Mouse (Mus musculus): Measurements from ENCODE around the gene Trim8. TPM values are rescaled to one million over a fixed set of nuclear protein-coding genes. Genes with fewer than 3 reads are reported as not detected.

The Trim8 gene
- polyA plus RNA-seq, 1 experiment from 2014 or later: 9.2 TPM

DNA sequence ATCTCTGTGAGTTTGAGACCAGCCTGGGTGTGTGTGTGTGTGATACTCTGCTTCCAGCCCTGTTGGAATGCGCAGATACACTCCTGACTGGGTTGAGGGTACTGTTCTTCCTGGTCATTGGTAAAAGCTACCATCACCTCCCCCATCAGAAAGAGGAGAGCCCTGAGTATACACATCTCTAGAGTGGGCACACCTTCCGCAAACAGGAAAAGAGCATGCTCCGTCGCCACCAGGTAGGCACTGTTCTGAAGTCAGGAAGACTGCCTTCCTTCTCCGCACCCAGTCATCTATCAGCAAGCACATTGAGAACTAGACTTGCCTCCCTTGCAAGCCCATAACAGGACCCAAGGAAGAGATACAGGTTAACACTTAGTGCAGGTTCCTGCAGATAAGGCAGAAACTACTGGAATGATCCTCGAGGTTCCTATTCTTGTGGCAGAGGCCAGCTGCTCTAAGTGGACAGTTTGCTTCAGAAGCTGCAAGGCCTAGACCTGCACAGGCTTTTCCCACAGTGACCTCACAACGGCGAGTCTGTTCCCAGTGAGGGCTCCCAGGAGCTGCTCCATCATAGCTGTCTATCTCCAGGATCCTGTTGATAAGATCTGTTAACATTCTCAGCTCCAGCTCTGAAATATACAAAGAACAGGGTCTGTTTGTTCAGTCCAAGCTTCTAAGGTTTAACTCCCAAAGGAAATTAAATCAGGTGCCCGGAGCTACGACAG lies 20.7 kb upstream of the Trim8 start:
- Histone ChIP-seq H3K4me1 (replicated peaks) (peaks cover 89% of the 10 kb centered on the region), H3K27ac (no peak overlapping the region)
- 57% methylated on average over 10 of the region's 10 CpGs for WGBS (ENCODE audit: insufficient replicate concordance)

DNA sequence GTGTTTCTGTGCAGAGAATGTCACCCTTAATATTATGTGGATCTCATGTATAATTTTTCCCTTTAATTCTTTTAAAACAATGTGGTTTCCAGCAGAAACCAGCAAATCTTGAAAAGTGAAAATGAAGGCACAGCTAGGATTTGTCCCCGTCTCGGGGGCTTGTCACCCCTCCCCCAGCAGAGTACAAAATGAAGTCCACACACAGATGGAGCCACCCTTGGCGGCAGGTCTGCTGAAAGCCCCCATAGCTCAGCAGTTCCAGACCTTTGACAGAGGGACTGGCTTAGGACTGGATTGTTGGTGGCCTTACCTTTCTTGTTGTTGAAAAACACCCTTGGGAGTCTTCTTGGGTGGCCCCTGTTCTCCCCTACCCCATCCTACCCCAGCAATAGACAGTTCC lies 20.1 kb upstream of the Trim8 start:
- Histone ChIP-seq H3K9ac (no peak overlapping the region), H3K9me3 (replicated peaks) (no peaks in the 10 kb centered on the region), H3K4me2 (no peak overlapping the region), H3K4me1 (replicated peaks) (peaks cover 94% of the 10 kb centered on the region), H3K4me3 (replicated peaks) (no peak overlapping the region), H3K27me3 (no peaks in the 10 kb centered on the region), H3K36me3 (peaks cover 20% of the 10 kb centered on the region), H3K27ac (no peak overlapping the region)
- 43% methylated on average over 3 of the region's 3 CpGs for WGBS (ENCODE audit: insufficient replicate concordance)
- ATAC-seq (ENCODE audit: low read depth): no peak
- DNase-seq: no peak

More for the DNA sequence above, 20.7 kb upstream of the Trim8 start:
- no peak overlapping the region for H3K9ac ChIP-seq
- no peak for ATAC-seq (ENCODE audit: low read depth)
- peaks cover 22% of the 10 kb centered on the region for H3K36me3 ChIP-seq
- DNase-seq: no peak
- H3K9me3 ChIP-seq (replicated peaks): no peaks in the 10 kb centered on the region
- H3K27me3 ChIP-seq: no peaks in the 10 kb centered on the region
- no peak overlapping the region for H3K4me2 ChIP-seq
- no peak overlapping the region for H3K4me3 ChIP-seq (replicated peaks)

DNA sequence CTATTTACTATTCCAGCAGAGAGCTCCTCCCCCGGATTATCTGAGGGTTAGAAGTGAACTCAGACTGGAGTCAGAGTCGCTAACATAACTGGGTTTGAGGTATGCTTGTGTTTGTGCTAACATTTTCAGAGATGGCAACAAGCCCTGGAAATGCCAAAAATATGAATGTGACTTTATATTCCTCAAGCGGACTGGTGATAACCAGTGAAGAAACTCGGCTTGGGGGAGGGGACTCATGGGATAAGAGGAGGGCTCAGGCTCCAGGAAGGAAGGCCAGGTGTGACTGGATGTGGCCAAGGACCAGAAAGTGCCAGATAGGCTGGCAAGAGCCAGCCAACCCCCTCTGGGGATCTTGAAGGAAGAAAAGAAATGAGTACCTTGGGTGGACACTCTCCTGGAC lies 19.7 kb upstream of the Trim8 start:
- H3K4me3 ChIP-seq (replicated peaks): no peak overlapping the region
- no peak overlapping the region for H3K9ac ChIP-seq
- DNase-seq: no peak
- peaks cover 20% of the 10 kb centered on the region for H3K36me3 ChIP-seq
- H3K9me3 ChIP-seq (replicated peaks): no peaks in the 10 kb centered on the region
- H3K4me1 ChIP-seq (replicated peaks): peaks cover 98% of the 10 kb centered on the region
- H3K27me3 ChIP-seq: no peaks in the 10 kb centered on the region
- no peak for ATAC-seq (ENCODE audit: low read depth)
- no peak overlapping the region for H3K4me2 ChIP-seq
- no peak overlapping the region for H3K27ac ChIP-seq
- WGBS (ENCODE audit: insufficient replicate concordance): 32% methylated on average over 4 of the region's 4 CpGs

DNA sequence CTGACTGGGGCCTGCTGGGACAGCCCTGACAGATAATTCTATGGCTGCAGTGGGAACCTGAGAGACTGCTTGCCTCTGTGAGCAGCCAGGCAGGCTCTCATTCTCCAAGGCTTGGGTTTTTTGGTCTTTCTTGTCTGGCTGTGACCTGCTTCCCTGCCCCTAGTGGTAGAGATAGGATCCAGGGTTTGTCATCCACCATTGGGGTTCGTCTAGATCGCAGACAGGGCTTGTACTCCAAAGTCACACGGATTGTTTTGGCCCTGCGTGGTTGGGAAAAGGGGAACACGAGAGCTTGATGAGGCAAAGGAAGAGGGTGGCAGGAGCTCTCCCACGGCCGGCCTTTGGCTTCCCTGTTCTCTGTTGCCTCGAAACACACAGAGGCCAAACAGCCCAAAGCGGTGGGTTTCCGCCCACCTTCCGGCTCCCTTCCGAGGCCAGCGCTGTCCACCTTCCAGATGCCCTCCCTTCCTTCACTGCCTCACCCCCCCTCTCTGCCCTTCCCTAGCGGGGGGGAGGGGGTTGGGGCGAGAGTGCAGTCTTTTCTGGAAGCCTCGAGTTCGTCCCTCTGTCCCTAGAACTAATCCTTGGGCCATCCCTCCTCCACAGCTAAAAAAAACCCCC lies 18.5 kb upstream of the Trim8 start:
- DNase-seq: no peak
- no peak for ATAC-seq (ENCODE audit: low read depth)
- peak overlapping the region; percentile 29; the same call in 1 of the 2 replicates for H3K27ac ChIP-seq
- peaks cover 12% of the 10 kb centered on the region for H3K36me3 ChIP-seq
- 17% methylated on average over 17 of the region's 17 CpGs for WGBS (ENCODE audit: insufficient replicate concordance)
- peaks cover 92% of the 10 kb centered on the region for H3K4me1 ChIP-seq (replicated peaks)
- no peaks in the 10 kb centered on the region for H3K27me3 ChIP-seq
- no peak overlapping the region for H3K9ac ChIP-seq
- H3K9me3 ChIP-seq (replicated peaks): no peaks in the 10 kb centered on the region
- no peak overlapping the region for H3K4me3 ChIP-seq (replicated peaks)
- H3K4me2 ChIP-seq: peak overlapping the region; percentile 14; the same call in 1 of the 2 replicates

DNA sequence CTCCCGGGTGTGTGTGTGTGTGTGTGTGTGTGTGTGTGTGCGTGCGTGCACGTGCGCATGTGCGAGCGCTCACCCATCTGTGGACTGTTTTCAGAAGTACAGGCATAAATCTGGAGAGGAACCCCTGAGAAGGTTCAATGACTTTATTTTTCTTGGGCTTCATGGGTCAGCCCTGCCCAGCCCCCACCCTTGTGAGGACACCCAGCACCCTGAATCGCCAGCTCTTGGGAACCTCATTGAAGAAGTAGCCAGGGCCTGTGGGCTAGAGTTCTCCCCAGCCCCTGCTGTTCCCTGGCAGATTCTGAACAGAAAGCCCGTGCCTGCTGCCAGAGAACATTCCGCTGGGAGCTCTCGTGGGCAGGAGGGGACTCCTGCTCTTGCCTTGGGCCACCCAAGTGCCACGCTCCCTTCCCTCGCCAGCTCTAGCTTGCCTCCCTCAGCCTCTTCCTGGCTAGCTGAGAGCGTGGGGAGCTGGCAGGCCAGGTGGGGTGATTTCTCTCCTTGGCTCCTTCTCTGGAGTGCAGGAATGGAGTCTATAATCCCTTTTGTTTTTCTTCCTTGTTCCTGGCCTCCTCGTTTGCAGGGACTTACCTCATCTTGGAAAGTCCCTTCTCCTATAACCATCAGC lies 17.7 kb upstream of the Trim8 start:
- H3K4me3 ChIP-seq (replicated peaks): no peak overlapping the region
- DNase-seq (no peak), ATAC-seq (ENCODE audit: low read depth) (no peak)
- peaks cover 84% of the 10 kb centered on the region for H3K4me1 ChIP-seq (replicated peaks)
- no peak overlapping the region for H3K4me2 ChIP-seq
- no peaks in the 10 kb centered on the region for H3K27me3 ChIP-seq
- peak overlapping the region; percentile 50 for H3K27ac ChIP-seq
- no peak overlapping the region for H3K9ac ChIP-seq
- H3K36me3 ChIP-seq: peaks cover 4% of the 10 kb centered on the region; the same call in 1 of the 2 replicates
- WGBS (ENCODE audit: insufficient replicate concordance): 65% methylated on average over 15 of the region's 15 CpGs
- no peaks in the 10 kb centered on the region for H3K9me3 ChIP-seq (replicated peaks)

DNA sequence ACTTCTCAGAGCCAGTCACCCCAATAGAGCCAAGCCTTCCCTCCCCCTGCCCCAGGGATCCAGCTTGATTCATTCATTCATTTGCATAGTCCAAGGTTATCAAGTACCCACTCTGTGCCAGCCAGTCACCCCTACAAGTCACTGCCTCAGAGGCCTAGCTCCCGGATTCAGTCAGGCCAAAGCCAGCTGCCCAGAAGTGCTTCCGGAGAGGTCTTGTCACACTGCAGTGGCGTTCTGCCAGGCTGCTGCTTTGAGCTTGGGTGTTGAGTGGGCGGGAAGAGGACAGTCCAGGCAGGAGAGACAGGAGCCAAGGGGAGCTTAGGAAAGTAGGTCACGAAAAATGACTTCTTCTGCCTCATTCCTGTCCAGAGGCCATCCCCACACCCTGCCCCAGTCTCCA lies 17.0 kb upstream of the Trim8 start:
- Histone ChIP-seq H3K27ac (peak overlapping the region; percentile 50), H3K4me3 (replicated peaks) (no peak overlapping the region), H3K9ac (no peak overlapping the region), H3K9me3 (replicated peaks) (no peaks in the 10 kb centered on the region), H3K4me2 (no peak overlapping the region), H3K36me3 (0 out of 2 replicates have a peak, but pooled peaks cover 3% of the 10 kb centered on the region), H3K27me3 (no peaks in the 10 kb centered on the region), H3K4me1 (replicated peaks) (peaks cover 77% of the 10 kb centered on the region)
- ATAC-seq (ENCODE audit: low read depth): no peak
- 72% methylated on average over 5 of the region's 5 CpGs for WGBS (ENCODE audit: insufficient replicate concordance)
- DNase-seq: no peak

DNA sequence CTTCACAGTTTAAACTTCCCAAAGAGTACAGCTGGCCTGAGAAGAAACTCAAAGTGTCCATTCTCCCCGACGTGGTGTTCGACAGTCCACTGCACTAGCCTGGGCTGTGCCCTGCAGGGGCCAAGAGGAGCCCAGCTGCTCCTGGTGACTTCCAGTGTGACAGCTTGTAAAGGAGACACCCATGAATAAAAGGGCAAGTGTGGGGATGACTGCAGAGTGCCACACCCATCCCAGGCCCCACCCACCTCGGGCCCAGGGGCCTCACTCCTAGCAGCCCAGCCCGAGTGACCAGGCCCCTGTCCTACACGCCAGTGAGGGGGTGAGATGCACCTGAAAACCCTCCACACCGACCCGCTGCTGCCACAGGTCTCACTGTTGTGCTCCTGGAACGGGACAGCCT lies 15.7 kb upstream of the Trim8 start:
- Histone ChIP-seq H3K27ac (no peak overlapping the region), H3K9ac (peak overlapping the region; percentile 29), H3K4me2 (peak overlapping the region; percentile 11; the same call in 1 of the 2 replicates), H3K4me3 (replicated peaks) (no peak overlapping the region), H3K36me3 (no peaks in the 10 kb centered on the region), H3K4me1 (replicated peaks) (peaks cover 69% of the 10 kb centered on the region), H3K9me3 (replicated peaks) (no peaks in the 10 kb centered on the region), H3K27me3 (no peaks in the 10 kb centered on the region)
- peak; percentile 60 for ATAC-seq (ENCODE audit: low read depth)
- DNase-seq: peak; percentile 41
- WGBS (ENCODE audit: insufficient replicate concordance): 54% methylated on average over 9 of the region's 9 CpGs

DNA sequence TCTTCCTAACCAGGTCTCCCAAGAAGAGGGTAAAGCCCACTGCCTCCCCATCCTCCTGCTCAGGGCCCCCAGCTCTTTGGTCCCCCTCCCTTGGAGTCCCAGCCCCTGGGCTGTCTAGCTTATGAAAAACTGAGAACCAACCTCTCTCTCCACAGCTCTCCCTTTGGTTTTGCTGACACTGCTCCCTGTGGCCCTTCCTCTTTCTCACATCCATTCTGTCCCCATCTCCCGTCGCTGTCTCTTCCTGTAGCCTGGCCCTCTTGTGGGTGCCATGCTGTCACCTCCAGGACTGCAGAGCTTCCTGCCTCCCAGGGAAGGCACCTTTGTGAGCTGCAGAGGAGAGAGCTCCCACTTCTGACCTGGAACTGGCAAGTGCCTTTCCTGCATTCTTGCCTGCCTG lies 14.8 kb upstream of the Trim8 start:
- Histone ChIP-seq H3K4me1 (replicated peaks) (peaks cover 61% of the 10 kb centered on the region), H3K36me3 (no peaks in the 10 kb centered on the region), H3K9me3 (replicated peaks) (no peaks in the 10 kb centered on the region), H3K27ac (no peak overlapping the region), H3K9ac (no peak overlapping the region), H3K4me3 (replicated peaks) (no peak overlapping the region), H3K4me2 (no peak overlapping the region), H3K27me3 (no peaks in the 10 kb centered on the region)
- DNase-seq (no peak), ATAC-seq (ENCODE audit: low read depth) (no peak)
- 14% methylated on average over 2 of the region's 2 CpGs for WGBS (ENCODE audit: insufficient replicate concordance)

DNA sequence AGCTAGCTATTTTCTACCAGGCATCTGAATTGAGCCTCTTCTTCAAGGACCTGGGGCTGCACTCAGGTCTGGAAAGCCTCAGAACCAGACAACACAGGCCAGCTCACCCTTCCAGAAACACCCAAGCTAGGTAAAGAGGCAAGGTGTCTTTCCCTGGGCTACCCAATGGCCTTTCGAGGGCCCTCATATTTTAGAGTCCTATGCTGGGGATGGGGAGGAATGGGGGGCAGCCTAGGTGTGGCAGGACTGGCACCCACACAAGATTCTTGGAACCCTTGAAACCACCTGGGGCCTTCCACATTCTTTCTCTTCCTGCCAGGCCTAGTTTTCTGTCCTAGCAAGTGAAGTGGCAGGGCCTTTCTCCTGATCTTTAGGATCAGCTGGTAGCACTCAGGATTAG lies 12.1 kb upstream of the Trim8 start:
- no peak overlapping the region for H3K4me3 ChIP-seq (replicated peaks)
- H3K4me2 ChIP-seq: no peak overlapping the region
- WGBS (ENCODE audit: insufficient replicate concordance): 85% methylated on average over 1 of the region's 1 CpGs
- ATAC-seq (ENCODE audit: low read depth) (no peak), DNase-seq (no peak)
- no peak overlapping the region for H3K9ac ChIP-seq
- H3K27me3 ChIP-seq: no peaks in the 10 kb centered on the region
- H3K9me3 ChIP-seq (replicated peaks): no peaks in the 10 kb centered on the region
- H3K36me3 ChIP-seq: no peaks in the 10 kb centered on the region
- peaks cover 34% of the 10 kb centered on the region for H3K4me1 ChIP-seq (replicated peaks)
- H3K27ac ChIP-seq: no peak overlapping the region

DNA sequence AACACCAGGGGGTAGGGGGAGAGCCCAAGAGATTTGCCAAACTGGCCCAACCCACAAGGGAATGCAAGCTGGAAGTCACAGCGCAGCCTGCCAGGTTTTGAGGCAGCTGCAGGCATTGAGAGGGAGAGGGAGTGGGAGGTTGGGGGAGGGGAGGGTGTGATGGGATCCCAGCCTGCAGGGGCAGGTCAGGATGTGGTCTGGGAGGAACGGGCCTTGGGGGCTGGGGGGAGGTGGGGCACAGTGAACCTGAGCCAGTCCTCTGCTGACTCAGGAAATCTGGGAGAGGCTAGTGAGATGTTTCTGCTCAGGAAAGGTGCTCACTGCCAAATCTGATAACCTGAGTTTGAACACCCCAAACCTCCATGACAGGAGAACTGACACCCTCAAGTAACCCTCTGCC lies 10.9 kb upstream of the Trim8 start:
- H3K27ac ChIP-seq: no peak overlapping the region
- WGBS (ENCODE audit: insufficient replicate concordance): 22% methylated on average over 2 of the region's 2 CpGs
- ATAC-seq (ENCODE audit: low read depth): no peak
- H3K9me3 ChIP-seq (replicated peaks): no peaks in the 10 kb centered on the region
- no peak overlapping the region for H3K9ac ChIP-seq
- H3K4me3 ChIP-seq (replicated peaks): no peak overlapping the region
- no peaks in the 10 kb centered on the region for H3K27me3 ChIP-seq
- peaks cover 22% of the 10 kb centered on the region for H3K4me1 ChIP-seq (replicated peaks)
- no peak overlapping the region for H3K4me2 ChIP-seq
- H3K36me3 ChIP-seq: no peaks in the 10 kb centered on the region
- DNase-seq: no peak

DNA sequence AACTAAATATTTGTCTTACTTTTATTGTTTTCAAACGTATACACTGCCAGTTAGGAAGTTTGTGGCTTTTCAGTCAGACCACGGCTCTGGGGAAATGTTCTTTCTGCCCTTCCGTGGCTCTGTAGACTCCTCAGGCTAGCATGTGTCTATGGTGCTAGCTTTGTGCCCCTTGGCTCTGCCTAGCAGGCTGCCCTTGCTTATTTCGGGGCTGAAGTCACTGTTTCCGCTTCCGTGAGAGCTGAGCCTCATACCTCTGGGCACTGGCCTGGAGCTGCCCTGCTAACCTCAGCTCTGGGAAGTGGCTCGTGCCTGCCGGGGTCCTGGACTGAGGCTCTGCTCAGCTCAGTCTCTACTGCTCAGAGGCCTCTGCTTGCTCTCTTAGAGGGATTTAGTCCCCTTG lies 6.4 kb upstream of the Trim8 start:
- 47% methylated on average over 8 of the region's 8 CpGs for WGBS (ENCODE audit: insufficient replicate concordance)
- no peak for ATAC-seq (ENCODE audit: low read depth)
- H3K9me3 ChIP-seq (replicated peaks): no peaks in the 10 kb centered on the region

More for the DNA sequence above, 6.4 kb upstream of the Trim8 start:
- Histone ChIP-seq H3K9ac (no peak overlapping the region), H3K4me3 (replicated peaks) (no peak overlapping the region), H3K4me1 (replicated peaks) (peaks cover 18% of the 10 kb centered on the region), H3K27me3 (no peaks in the 10 kb centered on the region), H3K27ac (no peak overlapping the region), H3K36me3 (no peaks in the 10 kb centered on the region), H3K4me2 (no peak overlapping the region)
- DNase-seq: no peak

Data from liver, embryonic 13.5 days (tissue).